In genomic region chrX:93281028-93281723, GRCm38 (mm10) we compare ENCODE assay signal across 9 mouse cellular contexts. TPM values are rescaled to one million over a fixed set of nuclear protein-coding genes. Genes with fewer than 3 reads are reported as not detected.
DNase-seq lines count a peak whose midpoint lies in the region.
"Had no signal": no experiment of that assay in that cellular context is flagged by ENCODE, and none has a peak within 500 bp of the region (broad histone marks: within the 10 kb centered on the region; RNA-seq: fewer than 3 reads in every experiment).

No protein-coding gene starts in this region.

- peak; percentile 74 for DNase-seq in right cerebral cortex, postnatal 4 days
- no peak for DNase-seq in right cerebral cortex, adult 2 months (ENCODE audit: low spot score in 2 of 2)
- peak; percentile 69 for DNase-seq in adrenal gland, postnatal 25 days
- DNase-seq in frontal cortex, adult 2 months (ENCODE audit: extremely low spot score in 1 of 2, low spot score in 1 of 2), result peak; percentile 8 to 66
- peak; percentile 73 to 79 for DNase-seq in kidney, postnatal 4 days
- DNase-seq in lung, postnatal 10 days, result peak; percentile 58
- DNase-seq in skeletal muscle tissue, adult 2 months (ENCODE audit: low read depth, low spot score), result peak; percentile 4
- DNase-seq in right cerebral cortex, postnatal 36 days (ENCODE audit: low spot score in 2 of 2), result no peak

RNA-seq across cellular contexts. Expression of gene Arx, which starts 5.1 kb away (rescaled TPM):
- total RNA-seq in adrenal gland, postnatal 25 days (2021), result 0.38 TPM in 1 of 2 replicates, not detected in the other
- 41.8 and 47.0 TPM in 2 replicates for polyA plus RNA-seq in frontal cortex, adult 2 months (2012; rRNA removed)
- total RNA-seq: heart, postnatal 36 days had no signal

Comparison
In these comparisons a context has a peak if more than half of its experiments do, and no peak if none do; other contexts are left out.
1. DNase-seq: peak in right cerebral cortex, postnatal 4 days (single experiment), adrenal gland, postnatal 25 days (single experiment), frontal cortex, adult 2 months (2 of 2), kidney, postnatal 4 days (2 of 2), lung, postnatal 10 days (single experiment) and skeletal muscle tissue, adult 2 months (single experiment); none in right cerebral cortex, adult 2 months (0 of 2) and right cerebral cortex, postnatal 36 days (0 of 2).